Comparison of ENCODE assay signal across 8 mouse cellular contexts in genomic region chr7:25082510-25082909, GRCm38 (mm10). TPM values are rescaled to one million over a fixed set of nuclear protein-coding genes. Genes with fewer than 3 reads are reported as not detected.
DNase-seq lines count a peak whose midpoint lies in the region; ATAC-seq lines count a peak whose summit lies in the region.

No protein-coding gene starts in this region.

- 90% methylated on average over 4 of the region's 4 CpGs for WGBS in neural tube, embryonic 11.5 days
- 77% methylated on average over 4 of the region's 4 CpGs for WGBS in neural tube, embryonic 15.5 days
- WGBS in hindbrain, embryonic 15.5 days: 77% methylated on average over 4 of the region's 4 CpGs
- WGBS in midbrain, embryonic 11.5 days: 87% methylated on average over 4 of the region's 4 CpGs

- no peak overlapping the region for H3K4me3 ChIP-seq in neural tube, embryonic 11.5 days (ENCODE audit: low read depth, low read length)
- no peak overlapping the region for H3K4me3 ChIP-seq in neural tube, embryonic 15.5 days (replicated peaks)
- H3K4me3 ChIP-seq in hindbrain, embryonic 15.5 days: no peak overlapping the region
- no peak overlapping the region for H3K4me3 ChIP-seq in midbrain, embryonic 11.5 days (ENCODE audit: low read depth, low read length)

- no peaks in the 10 kb centered on the region for H3K27me3 ChIP-seq in neural tube, embryonic 11.5 days (ENCODE audit: control insufficient read depth, insufficient read depth, low read length)
- H3K27me3 ChIP-seq in neural tube, embryonic 15.5 days (replicated peaks): no peaks in the 10 kb centered on the region
- H3K27me3 ChIP-seq in hindbrain, embryonic 15.5 days: no peaks in the 10 kb centered on the region
- no peaks in the 10 kb centered on the region for H3K27me3 ChIP-seq in splenic B cell, adult 2 months (ENCODE audit: control insufficient read depth, insufficient read depth, low read length, poor library complexity, severe bottlenecking)
- H3K27me3 ChIP-seq in midbrain, embryonic 11.5 days (ENCODE audit: control insufficient read depth, insufficient read depth, low read length): no peaks in the 10 kb centered on the region

- no peak overlapping the region for H3K4me2 ChIP-seq in neural tube, embryonic 11.5 days (ENCODE audit: low read depth)
- no peak overlapping the region for H3K4me2 ChIP-seq in neural tube, embryonic 15.5 days
- H3K4me2 ChIP-seq in hindbrain, embryonic 15.5 days: no peak overlapping the region
- no peak overlapping the region for H3K4me2 ChIP-seq in midbrain, embryonic 11.5 days

- H3K9ac ChIP-seq in neural tube, embryonic 11.5 days (ENCODE audit: low read length): no peak overlapping the region
- no peak overlapping the region for H3K9ac ChIP-seq in neural tube, embryonic 15.5 days (replicated peaks)
- no peak overlapping the region for H3K9ac ChIP-seq in hindbrain, embryonic 15.5 days
- H3K9ac ChIP-seq in midbrain, embryonic 11.5 days (ENCODE audit: low read length): no peak overlapping the region

- intact Hi-C loops in gastrocnemius, postnatal 14 days (cut with DNase I; ENCODE audit: low total_unique reads): no loop called here

- no peak for ATAC-seq in neural tube, embryonic 11.5 days (ENCODE audit: insufficient read depth, low FRiP score, low TSS enrichment)
- ATAC-seq in neural tube, embryonic 15.5 days (ENCODE audit: low FRiP score): no peak
- no peak for ATAC-seq in hindbrain, embryonic 15.5 days (ENCODE audit: low FRiP score, low read depth)
- ATAC-seq in midbrain, embryonic 11.5 days (ENCODE audit: low FRiP score): no peak

- peaks cover 9% of the 10 kb centered on the region for H3K4me1 ChIP-seq in neural tube, embryonic 11.5 days (ENCODE audit: control insufficient read depth, insufficient read depth, low read length)
- H3K4me1 ChIP-seq in neural tube, embryonic 15.5 days: peaks cover 21% of the 10 kb centered on the region
- H3K4me1 ChIP-seq in hindbrain, embryonic 15.5 days (replicated peaks): peaks cover 25% of the 10 kb centered on the region
- peaks cover 12% of the 10 kb centered on the region for H3K4me1 ChIP-seq in midbrain, embryonic 11.5 days (ENCODE audit: control insufficient read depth, insufficient read depth, low read length)

- DNase-seq in gastrocnemius, adult 18-20 months (ENCODE audit: low spot score): peak; percentile 29
- no peak for DNase-seq in gastrocnemius, postnatal 14 days
- peak; percentile 48 for DNase-seq in neural tube, embryonic 11.5 days (ENCODE audit: low spot score)
- peak; percentile 60 for DNase-seq in adipocyte (ENCODE audit: low spot score)
- DNase-seq in splenic B cell, adult 2 months (ENCODE audit: low read depth, low spot score): peak; percentile 82
- DNase-seq in midbrain, embryonic 11.5 days (ENCODE audit: low spot score, missing footprints): no peak

- H3K27ac ChIP-seq in neural tube, embryonic 11.5 days (ENCODE audit: low read depth, low read length): no peak overlapping the region
- H3K27ac ChIP-seq in neural tube, embryonic 15.5 days (replicated peaks): no peak overlapping the region
- H3K27ac ChIP-seq in hindbrain, embryonic 15.5 days (replicated peaks): 0 out of 2 replicates have a peak overlapping the region, but pooled peaks have one; percentile 4
- no peak overlapping the region for H3K27ac ChIP-seq in midbrain, embryonic 11.5 days (ENCODE audit: low read depth, low read length)

- H3K36me3 ChIP-seq in neural tube, embryonic 11.5 days (ENCODE audit: control insufficient read depth, insufficient read depth, low read length): peaks cover 34% of the 10 kb centered on the region
- peaks cover 56% of the 10 kb centered on the region for H3K36me3 ChIP-seq in neural tube, embryonic 15.5 days
- peaks cover 54% of the 10 kb centered on the region for H3K36me3 ChIP-seq in hindbrain, embryonic 15.5 days
- H3K36me3 ChIP-seq in splenic B cell, adult 2 months (ENCODE audit: control insufficient read depth, insufficient read depth, low read length, poor library complexity, severe bottlenecking): peaks cover 17% of the 10 kb centered on the region
- peaks cover 43% of the 10 kb centered on the region for H3K36me3 ChIP-seq in midbrain, embryonic 11.5 days (ENCODE audit: control insufficient read depth, insufficient read depth, low read length)

- H3K9me3 ChIP-seq in neural tube, embryonic 11.5 days (ENCODE audit: control insufficient read depth, low read length): no peaks in the 10 kb centered on the region
- H3K9me3 ChIP-seq in neural tube, embryonic 15.5 days (replicated peaks): no peaks in the 10 kb centered on the region
- H3K9me3 ChIP-seq in hindbrain, embryonic 15.5 days: no peaks in the 10 kb centered on the region
- H3K9me3 ChIP-seq in midbrain, embryonic 11.5 days (ENCODE audit: control insufficient read depth, low read length): no peaks in the 10 kb centered on the region

RNA-seq across cellular contexts. Expression of gene Zfp574, which starts 10.1 kb away (rescaled TPM):
- 1 to 10 TPM; 7.5 to 7.7 TPM for total RNA-seq in gastrocnemius, adult 18-20 months (2021)
- 1 to 10 TPM; 5.5 to 6.3 TPM for total RNA-seq in gastrocnemius, postnatal 14 days (2021)
- polyA plus RNA-seq in neural tube, embryonic 11.5 days (2014; fragmentation: Nextera tagmentation; extraction: Ambion mirVana): 29.3 and 29.6 TPM in 2 replicates
- polyA plus RNA-seq in neural tube, embryonic 15.5 days (2015; fragmentation: Nextera tagmentation; extraction: Ambion mirVana): 31.6 TPM in 2 replicates
- 33.9 and 37.7 TPM in 2 replicates for polyA plus RNA-seq in hindbrain, embryonic 15.5 days (2015; fragmentation: Nextera tagmentation; extraction: Ambion mirVana)
- 20.3 and 22.9 TPM in 2 replicates for polyA plus RNA-seq in midbrain, embryonic 11.5 days (2014; fragmentation: Nextera tagmentation; extraction: Ambion mirVana)

RNA-seq across cellular contexts. Expression of gene Grik5, which starts 10.4 kb away (rescaled TPM):
- total RNA-seq in gastrocnemius, adult 18-20 months (2021): 1 to 10 TPM; 1.7 to 2.7 TPM
- 1 to 10 TPM; 3.3 to 3.9 TPM for total RNA-seq in gastrocnemius, postnatal 14 days (2021)
- polyA plus RNA-seq in neural tube, embryonic 11.5 days (2014; fragmentation: Nextera tagmentation; extraction: Ambion mirVana): 8.9 and 9.6 TPM in 2 replicates
- 14.9 and 17.8 TPM in 2 replicates for polyA plus RNA-seq in neural tube, embryonic 15.5 days (2015; fragmentation: Nextera tagmentation; extraction: Ambion mirVana)
- polyA plus RNA-seq in hindbrain, embryonic 15.5 days (2015; fragmentation: Nextera tagmentation; extraction: Ambion mirVana): 18.3 and 18.5 TPM in 2 replicates
- polyA plus RNA-seq in midbrain, embryonic 11.5 days (2014; fragmentation: Nextera tagmentation; extraction: Ambion mirVana): 8.7 and 9.3 TPM in 2 replicates

Comparison
In these comparisons a context has a peak if more than half of its experiments do, and no peak if none do; other contexts are left out.
1. DNase-seq: peak in gastrocnemius, adult 18-20 months (single experiment), neural tube, embryonic 11.5 days (single experiment), adipocyte (single experiment) and splenic B cell, adult 2 months (single experiment); none in gastrocnemius, postnatal 14 days (single experiment) and midbrain, embryonic 11.5 days (single experiment).